Mouse (Mus musculus) bone marrow, adult 2 months (tissue): ENCODE measurements at regions not wholly inside any gene's neighbourhood (a gene's known extent, or its start where the extent isn't known, plus 50 kb on each side); places are given as distances from the start of the nearest gene placed in this dataset.

Source experiments
- CTCF ChIP-seq: fragments of 200-500 bp; IDR thresholded peaks from 2 replicates; pipeline ENCODE4 v1.5.1; 2011; ENCODE audit warnings: low read length, control low read depth; ENCODE audit not compliant: control insufficient read depth, insufficient read depth
- POLR2A ChIP-seq: fragments of 200-500 bp; IDR thresholded peaks from 2 replicates; pipeline ENCODE4 v1.6.1; 2011; ENCODE audit warnings: low read depth, mild to moderate bottlenecking, control low read depth, low read length, borderline replicate concordance; ENCODE audit not compliant: control insufficient read depth

- TF ChIP-seq CTCF = no peak
- no peak for TF ChIP-seq POLR2A
These were observed 177.1 kb upstream of the Marcks start for GRCm38 (mm10) chr10:37315804-37316203.
